Mouse (Mus musculus): ENCODE measurements around the gene Anxa6.

The Anxa6 gene

GRCm38 (mm10) chr11:54988754-54989349, 44.4 kb downstream of the Anxa6 start:
- no peak for DNase-seq

GRCm38 (mm10) chr11:54987974-54988373, 45.3 kb downstream of the Anxa6 start:
- DNase-seq: no peak

DNA sequence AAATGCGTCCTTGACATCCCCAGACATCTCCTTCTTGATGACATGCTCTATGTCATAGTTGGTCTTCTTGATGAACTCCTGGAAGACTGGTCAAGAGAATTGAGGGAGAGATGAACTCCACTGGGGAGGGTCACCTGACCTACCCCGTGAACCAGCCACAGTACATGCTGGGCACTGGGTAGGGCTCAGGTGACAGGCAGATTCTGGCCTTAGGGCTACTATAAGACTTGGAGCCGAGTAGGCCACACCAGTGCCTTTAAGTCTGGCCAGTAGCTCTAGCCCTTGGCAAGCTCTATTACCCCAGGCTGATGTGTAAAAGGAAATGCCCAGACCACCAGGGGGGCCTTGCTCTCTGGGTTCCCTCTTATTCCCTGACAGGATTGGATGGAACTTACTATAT, 48.2 kb downstream of the Anxa6 start:
- DNase-seq: no peak

GRCm38 (mm10) chr11:54984581-54984980, 48.7 kb downstream of the Anxa6 start:
- DNase-seq: no peak

GRCm38 (mm10) chr11:54984085-54984484, 49.2 kb downstream of the Anxa6 start:
- peak; percentile 65 for DNase-seq

GRCm38 (mm10) chr11:54982520-54982919, 50.7 kb downstream of the Anxa6 start:
- DNase-seq: no peak

- DNase-seq: no peak
These were observed 51.6 kb downstream of the Anxa6 start for GRCm38 (mm10) chr11:54981630-54982029.

DNA sequence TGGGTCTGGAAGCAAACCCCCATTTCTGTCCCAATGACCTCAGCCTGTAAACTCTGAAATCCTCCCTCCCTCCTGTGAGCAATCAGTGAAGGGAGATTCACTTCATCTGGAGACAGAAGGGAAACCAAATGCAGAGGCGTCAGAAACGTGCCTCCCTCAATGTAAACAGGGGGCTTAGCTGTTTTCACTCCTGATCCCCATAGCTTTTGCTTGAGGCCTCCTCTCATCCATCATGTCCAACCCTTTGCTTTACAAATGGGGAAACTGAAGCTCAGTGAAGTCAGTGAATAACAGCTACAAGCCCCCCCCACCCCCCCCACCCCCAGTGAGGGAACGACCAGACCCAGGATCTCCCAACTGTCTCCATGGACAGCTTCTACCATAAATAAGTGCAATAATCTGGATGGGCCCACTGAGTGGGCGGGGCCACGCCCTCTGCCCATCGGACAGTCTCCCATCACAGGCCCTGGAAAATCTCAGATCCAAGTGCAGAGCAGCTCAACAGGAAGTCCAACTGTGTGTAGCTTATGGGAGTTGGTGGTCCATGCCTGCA, 55.8 kb downstream of the Anxa6 start:
- no peak for DNase-seq

GRCm38 (mm10) chr11:54976351-54976750, 56.9 kb downstream of the Anxa6 start:
- DNase-seq: no peak

- DNase-seq: no peak
These were observed 57.5 kb downstream of the Anxa6 start for GRCm38 (mm10) chr11:54975756-54976155.

GRCm38 (mm10) chr11:54975340-54975739, 57.9 kb downstream of the Anxa6 start:
- no peak for DNase-seq

DNA sequence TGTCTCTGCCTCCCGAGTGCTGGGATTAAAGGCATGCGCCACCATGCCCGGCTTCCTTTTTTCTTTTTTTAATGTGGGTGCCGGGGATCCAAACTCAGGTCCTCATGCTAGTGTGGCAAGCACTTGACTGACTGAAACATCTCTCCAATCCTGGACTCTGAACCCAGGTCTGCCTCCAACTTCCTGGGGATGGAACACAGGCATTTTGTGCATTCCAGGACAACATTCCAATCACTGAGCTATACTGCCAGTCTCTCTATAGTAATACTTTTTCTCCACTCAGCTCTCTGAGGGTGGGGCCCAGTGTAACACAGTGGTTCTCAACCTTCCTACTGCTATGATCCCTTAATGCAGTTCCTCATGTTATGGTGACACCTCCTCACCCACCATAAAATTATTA, 58.6 kb downstream of the Anxa6 start:
- no peak for DNase-seq

DNA sequence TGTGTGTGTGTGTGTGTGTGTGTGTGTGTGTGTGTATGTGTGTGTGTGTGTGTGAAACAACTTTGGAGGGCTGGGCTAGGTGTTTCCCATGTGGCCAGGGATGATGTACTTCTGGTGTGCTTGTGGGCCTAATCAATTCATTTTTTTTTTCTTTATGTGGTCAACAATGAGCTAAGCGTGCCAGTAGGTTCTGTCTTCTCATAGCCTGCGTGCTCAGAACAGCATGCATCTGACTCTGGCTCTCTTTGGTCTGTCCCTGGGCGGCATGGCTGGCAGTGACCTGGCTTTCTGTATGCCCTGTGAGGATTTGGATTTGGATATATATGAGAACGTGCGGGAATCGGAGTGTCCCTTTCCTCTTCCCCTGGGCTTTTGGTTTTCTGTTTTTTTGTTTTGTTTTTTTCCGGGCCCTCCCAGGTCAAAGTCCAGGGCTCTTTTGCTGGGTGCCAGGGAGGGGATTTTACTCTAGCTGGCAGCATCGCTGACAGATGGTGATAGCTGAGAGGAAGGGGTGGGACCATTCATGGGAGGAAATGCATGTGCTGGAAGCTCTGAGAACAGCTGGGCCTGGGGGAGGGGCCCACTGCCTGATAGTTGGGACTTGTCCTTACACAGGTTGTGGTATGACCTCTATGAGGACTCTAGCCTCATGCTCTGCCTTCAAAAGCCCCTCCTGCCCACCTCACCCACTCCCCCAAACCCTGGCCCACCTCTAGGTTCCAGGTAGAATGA, 59.6 kb downstream of the Anxa6 start:
- no peak for DNase-seq

DNA sequence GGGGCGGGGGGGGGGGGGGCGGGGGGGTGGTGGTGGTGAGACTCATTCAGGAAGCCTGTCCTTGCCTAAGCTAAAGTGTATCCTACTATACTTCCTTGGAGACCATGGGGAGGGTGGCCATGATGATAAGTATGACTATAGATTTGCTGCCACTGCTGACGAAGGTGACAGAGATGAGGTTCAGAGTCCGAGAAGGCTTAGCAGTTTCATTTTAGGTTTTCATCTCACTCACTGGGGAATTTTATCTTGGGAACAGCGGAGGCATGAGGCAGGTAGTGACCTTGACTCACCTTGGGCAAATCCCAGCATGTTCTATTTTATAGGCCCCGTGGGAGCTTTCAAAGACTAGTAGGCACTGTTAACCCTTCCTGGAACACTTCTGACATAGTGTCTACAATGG, 60.5 kb downstream of the Anxa6 start:
- DNase-seq: no peak

DNA sequence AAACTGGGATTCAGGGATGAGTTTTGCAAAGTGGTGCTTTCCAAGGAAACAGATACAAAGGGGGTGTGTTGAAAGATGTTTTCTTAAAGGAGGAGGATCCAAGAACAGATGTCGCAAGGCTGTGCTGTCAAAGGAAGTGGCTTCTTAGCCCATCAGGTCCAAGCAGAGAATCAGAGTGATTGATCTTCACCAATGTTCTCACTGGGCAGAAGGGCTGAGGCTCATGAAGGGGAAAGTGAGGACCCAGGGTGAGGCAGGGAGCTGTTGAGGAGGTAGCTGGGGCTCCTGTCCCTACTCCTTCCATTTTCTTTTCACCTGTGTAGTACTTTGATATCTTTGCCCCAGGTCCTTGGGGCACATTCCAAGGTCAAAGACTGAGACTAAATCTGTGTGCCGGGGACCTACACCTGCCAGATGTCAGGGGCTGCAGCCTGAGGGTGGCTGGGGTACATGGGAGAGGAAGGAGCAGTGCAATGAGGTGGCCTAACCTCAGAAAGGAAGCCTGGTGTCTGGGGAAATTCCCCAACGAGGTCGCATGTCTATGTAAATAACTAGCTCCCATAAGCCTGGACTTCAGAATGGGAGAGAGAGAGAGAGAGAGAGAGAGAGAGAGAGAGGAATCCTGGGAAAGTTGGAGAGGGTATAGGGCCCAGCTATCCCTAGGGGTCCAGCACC, 61.1 kb downstream of the Anxa6 start:
- DNase-seq: no peak

DNA sequence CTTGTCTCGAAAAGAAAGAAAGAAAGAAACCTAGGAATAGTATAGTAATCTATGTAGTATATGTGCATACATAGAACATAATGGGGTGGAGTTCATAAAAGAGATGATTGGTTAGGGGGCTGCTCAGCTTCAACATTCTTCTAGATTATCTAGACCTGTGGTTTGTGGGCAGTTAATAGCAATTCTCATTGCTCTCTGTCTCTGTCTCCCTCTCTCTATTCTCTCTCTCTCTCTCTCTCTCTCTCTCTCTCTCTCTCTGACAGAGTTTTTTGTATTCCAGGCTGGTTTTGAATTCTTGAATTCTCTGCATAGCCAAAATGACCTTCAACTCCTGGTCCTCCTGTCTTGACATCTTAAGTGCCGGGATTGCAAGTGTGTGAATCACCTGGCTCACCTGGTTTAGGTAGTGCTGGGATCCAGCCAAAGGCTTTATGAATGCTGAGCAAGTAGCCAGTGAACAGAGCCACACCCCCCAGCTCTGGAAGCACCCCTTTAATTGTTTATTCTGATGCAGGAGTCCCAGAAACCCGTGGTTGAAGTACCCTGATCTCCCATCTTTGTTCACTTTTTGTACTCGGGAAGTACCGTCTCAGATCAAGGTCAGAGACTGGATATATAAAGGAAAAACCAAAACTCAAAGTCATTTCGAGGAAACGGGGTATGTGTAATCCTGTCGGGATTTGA, 61.7 kb downstream of the Anxa6 start:
- no peak for DNase-seq

DNA sequence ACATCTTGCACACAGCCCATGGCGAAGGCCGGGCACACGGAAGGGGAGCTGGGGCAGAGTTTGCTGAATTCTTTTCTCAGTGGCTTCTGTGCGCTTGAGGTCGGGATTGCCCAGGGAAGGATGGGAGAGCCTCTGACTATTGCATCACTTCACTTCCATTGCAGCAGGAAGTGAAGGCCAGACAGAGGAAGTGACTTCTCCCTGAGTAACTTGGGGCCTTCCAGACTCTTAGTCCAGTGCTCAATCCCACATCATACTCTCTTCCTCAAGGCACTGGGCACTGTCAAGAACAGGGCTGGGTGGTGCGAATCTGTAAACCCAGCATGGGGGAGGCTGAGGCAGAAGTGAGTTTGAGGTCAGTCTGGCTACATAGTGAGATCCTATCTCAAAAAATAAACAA, 68.0 kb downstream of the Anxa6 start:
- DNase-seq: no peak

DNA sequence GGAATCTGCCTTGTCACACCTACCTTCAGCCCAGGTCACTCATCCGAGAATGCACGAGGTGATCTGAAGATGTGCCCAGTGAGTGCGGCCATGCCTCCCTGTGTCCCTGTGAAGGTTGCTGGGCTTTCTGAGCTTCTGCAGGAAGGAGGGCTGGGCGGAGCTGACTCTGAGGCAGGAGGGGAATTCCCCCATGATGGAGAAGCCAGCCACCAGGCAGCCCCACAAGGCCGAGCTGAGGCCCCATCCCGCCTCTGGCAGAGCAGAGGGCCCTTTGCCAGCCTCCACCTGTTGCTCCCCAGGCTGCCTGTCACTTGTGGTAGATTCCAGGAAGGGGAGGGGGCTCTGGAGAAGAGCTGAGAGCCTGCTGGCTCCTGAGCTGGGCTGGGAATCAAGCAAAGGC, 70.4 kb downstream of the Anxa6 start, which contains the start of gene Tnip1:
TSS of gene Tnip1 (minus strand) at position 108 of the 400 bp plus-strand sequence.
- DNase-seq: no peak

DNA sequence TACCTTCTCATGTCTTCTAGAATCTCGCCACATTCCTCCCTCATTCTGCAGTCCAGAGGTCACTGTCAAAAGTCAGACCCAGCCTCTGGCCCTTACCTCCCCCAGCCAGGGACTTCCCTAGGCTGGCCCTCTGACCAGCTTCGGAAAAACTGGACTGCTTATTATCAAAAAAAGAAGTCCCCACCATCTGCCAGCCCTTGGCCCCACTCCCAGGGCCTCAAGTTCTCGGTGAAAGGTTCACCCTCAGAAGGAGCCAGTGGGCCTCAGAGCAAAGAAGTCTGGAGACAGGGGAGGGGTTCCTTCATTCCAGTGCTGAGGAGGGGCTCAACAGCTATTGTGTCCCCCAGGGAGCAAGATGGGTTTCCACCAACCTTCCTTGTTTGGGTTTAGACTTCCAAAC, 71.3 kb downstream of the Anxa6 start:
- DNase-seq: no peak

DNA sequence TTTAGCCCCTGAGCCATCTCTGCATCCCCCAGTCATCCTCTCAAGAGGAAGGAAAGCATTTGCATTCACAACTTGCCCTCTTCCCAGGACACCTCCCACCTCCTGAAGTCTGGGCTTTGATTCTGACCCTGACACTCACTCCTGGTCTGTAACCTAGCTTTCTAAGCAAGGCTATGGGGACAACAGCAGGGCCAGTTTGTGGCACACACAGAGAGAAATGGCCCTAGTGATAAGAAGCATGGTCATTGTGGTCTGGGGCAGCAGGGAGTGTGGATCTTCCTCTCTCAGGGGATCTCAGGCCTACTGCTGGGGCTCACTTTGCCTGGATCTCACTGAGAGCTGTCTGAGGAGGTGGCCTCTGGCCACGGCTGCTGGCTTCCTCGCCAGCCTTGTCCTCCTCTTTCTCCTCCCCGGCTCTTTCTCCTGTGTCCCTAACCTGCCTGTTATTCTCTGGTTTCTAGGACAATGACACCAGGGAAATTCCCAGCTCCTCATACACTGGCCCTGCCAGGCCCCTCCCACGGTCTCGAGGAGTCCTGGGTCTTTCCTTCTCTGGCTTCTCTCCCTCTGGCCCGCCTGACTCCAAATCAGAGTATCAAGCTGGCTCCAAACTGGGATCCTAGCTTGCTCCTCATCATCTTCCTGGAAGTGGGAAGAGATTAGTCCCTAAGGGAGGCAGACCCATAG, 71.9 kb downstream of the Anxa6 start:
- DNase-seq: no peak

DNA sequence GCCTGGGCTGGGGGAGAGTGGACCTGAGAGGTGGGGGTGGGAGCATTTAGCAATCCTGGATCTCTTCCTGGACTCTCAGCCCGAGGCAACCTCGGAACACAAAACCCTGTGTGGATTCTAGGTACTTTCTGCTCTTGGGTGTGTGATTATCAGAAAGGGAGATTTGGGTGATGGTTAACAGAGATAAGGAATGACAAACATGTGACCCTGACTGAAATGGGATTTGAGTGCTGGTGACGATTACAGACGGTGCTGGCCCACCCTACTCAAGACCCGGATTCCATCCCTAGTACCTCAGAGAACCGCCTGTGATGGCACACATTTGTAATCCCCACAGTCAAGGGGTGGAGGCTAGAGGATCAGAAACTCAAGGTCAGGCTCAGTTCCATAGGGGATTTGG, 73.0 kb downstream of the Anxa6 start:
- DNase-seq: no peak

GRCm38 (mm10) chr11:54958571-54959073, 74.6 kb downstream of the Anxa6 start:
- DNase-seq: no peak

Measured in cerebellum, adult 9-11 months (tissue).